Mouse (Mus musculus) olfactory bulb, adult 2 months (tissue): ENCODE measurements around the gene Wnk1. TPM values are rescaled to one million over a fixed set of nuclear protein-coding genes. Genes with fewer than 3 reads are reported as not detected.
"Not testable (repeated sequence)": the region's sequence is repeated elsewhere in the genome, so short reads cannot be mapped to it uniquely, and the experiment has no call there.

Source experiments
- H3K27ac ChIP-seq: fragments of 200-500 bp; 2 replicates; pipeline ENCODE4 v1.5.1; 2012; ENCODE audit warnings: low read depth, low read length; ENCODE audit not compliant: insufficient read depth
- H3K4me1 ChIP-seq: fragments of 200-500 bp; 2 replicates; pipeline ENCODE4 v1.6.1; 2012; ENCODE audit warnings: low read length; ENCODE audit not compliant: control insufficient read depth, insufficient read depth
- H3K4me3 ChIP-seq: fragments of 200-500 bp; 2 replicates; pipeline ENCODE4 v1.5.1; 2012; ENCODE audit warnings: mild to moderate bottlenecking, low read depth, low read length, moderate library complexity; ENCODE audit not compliant: insufficient read depth
- CTCF ChIP-seq: fragments of 200-500 bp; IDR thresholded peaks from 2 replicates; pipeline ENCODE4 v1.5.1; 2012; ENCODE audit warnings: low read depth, mild to moderate bottlenecking, low read length, moderate library complexity; ENCODE audit not compliant: insufficient read depth
- POLR2A ChIP-seq: fragments of 200-500 bp; IDR thresholded peaks from 2 replicates; pipeline ENCODE4 v1.6.1; 2012; ENCODE audit warnings: mild to moderate bottlenecking, low read depth, low read length, moderate library complexity; ENCODE audit not compliant: insufficient read depth
- WGBS: fragments of 180-500 bp; shearing (Covaris S2); methylation state at CpG from one replicate; pipeline ENCODE4 v1.1.7; 2018; 5-methylcytosine and 5-hydroxymethylcytosine counted together
- polyA plus RNA-seq: library from polyadenylated mRNA; stranded (reverse); fragments of >200 nt; gene quantifications from 2 replicates; pipeline ENCODE4 v1.2.4, GENCODE M21; 2012; ENCODE audit warnings: low replicate concordance; ENCODE audit not compliant: missing spikeins, insufficient read depth, insufficient read length

Gene Wnk1
- 357 and 481 TPM in 2 replicates for polyA plus RNA-seq

DNA sequence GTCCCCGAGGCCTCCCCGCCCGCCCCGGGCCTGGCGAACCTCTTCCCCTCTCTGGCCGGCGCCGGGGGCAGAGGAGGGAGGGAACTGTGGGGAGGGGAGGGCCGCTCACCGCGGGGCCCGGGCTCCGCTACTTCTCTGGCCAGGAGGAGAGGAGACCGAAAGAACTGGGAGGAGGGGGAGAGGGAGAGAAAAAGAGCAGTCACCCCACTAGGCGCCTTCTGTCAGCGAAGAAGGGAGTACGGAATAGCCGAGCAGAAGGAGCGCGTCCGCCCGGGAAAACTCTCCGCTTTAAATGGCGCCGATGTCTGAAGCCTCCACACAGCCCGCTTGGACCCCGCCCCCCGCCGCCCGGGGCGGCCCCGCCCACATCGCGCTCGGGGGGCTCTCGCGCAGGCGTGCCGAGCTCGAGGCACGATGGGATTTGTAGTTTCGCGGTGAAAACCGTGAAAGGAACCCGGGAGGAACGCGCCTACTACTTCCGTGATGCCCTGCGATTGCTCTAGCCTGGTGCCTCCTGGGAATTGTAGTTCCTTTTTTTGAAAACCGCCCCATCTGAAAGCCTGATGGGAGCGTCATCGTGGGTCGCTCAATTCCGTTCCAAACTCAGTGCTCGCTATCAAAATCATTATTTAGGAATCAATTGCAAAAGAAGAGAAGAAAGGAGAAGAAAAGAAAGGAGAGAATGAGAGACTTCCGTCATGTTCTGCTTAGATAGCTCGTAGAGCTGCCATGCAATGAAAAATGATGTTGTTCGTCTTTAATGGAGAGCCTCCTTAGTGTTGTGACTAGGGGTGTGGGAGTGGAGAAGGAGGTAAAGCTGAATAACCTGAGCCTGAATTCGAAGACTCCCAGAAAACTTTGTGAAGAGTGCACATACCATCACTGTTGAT lies at the start of gene Wnk1:
Gene Wnk1, minus strand, starts transcription at position 307 of the 890 bp plus-strand sequence.
- Histone ChIP-seq H3K27ac (peak within 1 kb of the TSS; percentile 69), H3K4me1 (no peaks in the 10 kb centered on the region), H3K4me3 (peak within 1 kb of the TSS; percentile 88)
- WGBS: under 1% methylated on average over 56 of the region's 59 CpGs
- peak; percentile 96 for TF ChIP-seq POLR2A
- no peak for TF ChIP-seq CTCF

GRCm38 (mm10) chr6:120087041-120087440 lies 48.6 kb upstream of the Wnk1 start:
- H3K27ac ChIP-seq, H3K4me3 ChIP-seq, H3K4me1 ChIP-seq: not testable (repeated sequence)
- WGBS: 96% methylated on average over 8 of the region's 8 CpGs

GRCm38 (mm10) chr6:120085832-120086231 lies 47.4 kb upstream of the Wnk1 start:
- Histone ChIP-seq H3K4me3 (no peak overlapping the region), H3K4me1 (no peaks in the 10 kb centered on the region), H3K27ac (no peak overlapping the region)
- TF ChIP-seq CTCF: no peak
- WGBS: 93% methylated on average over 3 of the region's 3 CpGs

DNA sequence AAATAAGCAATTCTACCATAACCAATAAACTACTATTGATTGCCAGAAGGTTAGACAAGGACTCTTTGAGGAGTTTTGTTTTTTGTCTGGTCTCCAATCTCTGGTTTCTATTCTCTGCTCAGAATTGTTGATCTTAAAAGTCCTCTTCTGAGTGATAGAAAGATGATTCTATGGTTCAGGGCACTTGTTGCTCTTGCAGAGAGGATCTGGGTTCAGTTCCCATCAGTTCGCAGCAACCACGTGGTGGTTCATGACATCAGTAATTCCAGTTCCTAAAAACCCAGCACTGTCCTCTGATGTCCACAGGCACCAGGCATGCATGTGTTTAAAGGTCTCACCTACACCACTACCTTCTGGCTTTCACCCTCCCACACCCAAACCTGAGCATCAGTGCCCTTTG lies 46.5 kb upstream of the Wnk1 start:
- WGBS: 97% methylated on average over 2 of the region's 2 CpGs
- no peak for TF ChIP-seq CTCF
- TF ChIP-seq POLR2A: no peak
- Histone ChIP-seq H3K4me3 (no peak overlapping the region), H3K27ac (no peak overlapping the region), H3K4me1 (no peaks in the 10 kb centered on the region)

- WGBS: 80% methylated on average over 6 of the region's 6 CpGs
- H3K4me3 ChIP-seq: no peak overlapping the region
- no peak for TF ChIP-seq POLR2A
- no peak for TF ChIP-seq CTCF
- no peaks in the 10 kb centered on the region for H3K4me1 ChIP-seq
- H3K27ac ChIP-seq: no peak overlapping the region
Measured at GRCm38 (mm10) chr6:120083442-120083841, 45.0 kb upstream of the Wnk1 start.

DNA sequence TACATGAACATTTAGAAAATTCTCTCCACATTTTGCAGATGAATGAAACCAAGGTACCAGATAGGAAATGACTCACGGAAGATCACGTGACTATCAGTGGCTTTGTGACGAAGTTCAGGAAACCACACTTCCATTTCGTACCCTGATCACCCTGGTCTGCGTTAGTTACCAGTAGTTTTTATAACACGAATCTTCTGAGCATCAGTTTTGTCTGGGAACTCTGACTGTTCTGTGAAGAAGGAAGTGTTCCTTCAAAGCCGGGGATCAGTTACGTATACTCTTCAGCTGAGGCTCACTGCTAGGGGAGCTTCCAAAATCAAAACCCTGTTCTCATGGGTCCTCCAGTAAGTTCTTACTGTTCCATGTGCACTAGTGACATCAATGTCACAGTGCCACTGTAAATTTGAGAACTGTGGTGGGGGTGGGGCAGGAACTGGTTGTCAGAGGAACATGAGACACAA lies 44.5 kb upstream of the Wnk1 start:
- Histone ChIP-seq H3K27ac (no peak overlapping the region), H3K4me1 (no peaks in the 10 kb centered on the region), H3K4me3 (no peak overlapping the region)
- TF ChIP-seq POLR2A (no peak), CTCF (no peak)
- WGBS: 89% methylated on average over 8 of the region's 8 CpGs

DNA sequence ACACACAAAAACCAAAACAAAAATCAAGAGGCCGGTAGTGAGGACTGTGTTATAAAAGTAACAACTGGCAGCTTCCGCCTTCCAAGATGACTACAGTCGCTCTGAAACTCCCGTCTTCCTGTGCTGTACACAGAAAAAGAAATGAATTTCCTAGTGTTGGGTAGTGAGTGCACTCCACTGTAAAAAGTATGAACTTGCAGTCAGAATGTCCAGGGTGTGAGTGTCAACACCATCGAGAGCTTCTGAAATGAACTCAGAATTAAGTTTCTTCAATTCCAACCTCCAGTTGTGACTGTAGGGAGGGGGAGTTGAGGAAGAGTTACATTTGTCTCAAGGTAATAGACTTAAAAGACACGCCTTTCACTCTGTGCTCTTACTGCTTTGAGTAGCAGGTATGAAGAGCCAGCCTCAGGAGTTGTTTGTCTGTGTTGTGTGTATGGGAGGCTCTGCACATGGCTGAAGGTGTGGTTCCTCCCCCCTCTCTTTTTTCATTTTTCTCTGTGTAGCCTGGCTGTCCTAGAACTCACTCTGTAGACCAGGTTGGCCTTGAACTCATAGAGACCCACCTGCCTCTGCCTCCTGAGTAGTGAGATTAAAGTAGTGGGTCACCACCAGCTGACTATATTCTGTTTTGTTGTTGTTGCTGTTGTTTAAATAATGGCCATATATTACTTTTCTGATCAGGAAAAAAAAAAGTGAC lies 43.9 kb upstream of the Wnk1 start:
- no peak overlapping the region for H3K4me3 ChIP-seq
- WGBS: 94% methylated on average over 6 of the region's 6 CpGs
- no peaks in the 10 kb centered on the region for H3K4me1 ChIP-seq
- no peak for TF ChIP-seq CTCF
- TF ChIP-seq POLR2A: no peak
- no peak overlapping the region for H3K27ac ChIP-seq

GRCm38 (mm10) chr6:120081516-120081915 lies 43.0 kb upstream of the Wnk1 start:
- H3K4me3 ChIP-seq: no peak overlapping the region
- no peak overlapping the region for H3K27ac ChIP-seq
- no peaks in the 10 kb centered on the region for H3K4me1 ChIP-seq
- TF ChIP-seq POLR2A (no peak), CTCF (no peak)
- 86% methylated on average over 4 of the region's 4 CpGs for WGBS

- Histone ChIP-seq H3K4me1 (no peaks in the 10 kb centered on the region), H3K27ac (no peak overlapping the region), H3K4me3 (no peak overlapping the region)
- 83% methylated on average over 10 of the region's 10 CpGs for WGBS
- no peak for TF ChIP-seq CTCF
- no peak for TF ChIP-seq POLR2A
Measured at GRCm38 (mm10) chr6:120079547-120079946, 41.1 kb upstream of the Wnk1 start.
